Mouse (Mus musculus) cerebellum, adult 11-12 months (tissue): Measurements from ENCODE around the gene Aldh1l1.

Experiments
- DNase-seq: peaks from one replicate; pipeline ENCODE4 v3.0.0; 2022

Gene Aldh1l1

GRCm38 (mm10) chr6:90472697-90473096, 13.5 kb upstream of the Aldh1l1 start:
- DNase-seq: no peak

DNA sequence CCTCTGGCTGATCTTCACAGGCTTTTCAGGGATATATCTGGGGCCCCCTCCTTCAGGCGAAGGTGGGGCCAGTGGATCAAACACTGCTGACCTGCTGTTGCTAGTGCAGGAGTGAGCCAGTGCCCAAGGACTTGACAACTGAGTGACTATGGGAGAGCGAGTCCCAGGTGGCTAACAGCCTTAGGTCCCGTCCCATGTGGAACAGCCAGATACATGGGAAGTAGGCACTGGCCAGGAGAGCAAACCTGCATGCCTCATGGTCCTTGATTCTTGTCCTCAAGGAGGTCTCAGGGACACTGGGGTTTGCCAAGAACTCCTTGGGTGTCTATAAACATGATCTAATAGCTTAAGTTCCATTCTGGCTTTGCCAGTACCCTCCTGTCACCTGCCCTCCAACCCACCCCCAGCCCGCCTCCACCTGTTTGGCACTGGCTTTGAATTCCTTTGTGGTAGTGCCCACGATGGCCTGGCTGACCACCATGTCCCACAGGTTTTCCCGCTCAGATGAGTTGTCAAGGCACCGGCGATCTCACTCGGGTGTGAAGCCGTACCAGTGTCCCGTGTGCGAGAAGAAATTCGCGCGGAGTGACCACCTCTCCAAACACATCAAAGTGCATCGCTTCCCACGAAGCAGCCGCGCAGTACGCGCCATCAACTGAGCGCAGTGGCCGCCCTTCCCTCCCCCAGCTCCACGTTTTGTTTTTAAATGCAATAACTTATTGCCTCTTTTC, 12.4 kb upstream of the Aldh1l1 start:
- no peak for DNase-seq

- no peak for DNase-seq
Measured at GRCm38 (mm10) chr6:90474361-90474750, 11.9 kb upstream of the Aldh1l1 start.

- DNase-seq: no peak
Measured at GRCm38 (mm10) chr6:90475176-90475853, 10.9 kb upstream of the Aldh1l1 start.

DNA sequence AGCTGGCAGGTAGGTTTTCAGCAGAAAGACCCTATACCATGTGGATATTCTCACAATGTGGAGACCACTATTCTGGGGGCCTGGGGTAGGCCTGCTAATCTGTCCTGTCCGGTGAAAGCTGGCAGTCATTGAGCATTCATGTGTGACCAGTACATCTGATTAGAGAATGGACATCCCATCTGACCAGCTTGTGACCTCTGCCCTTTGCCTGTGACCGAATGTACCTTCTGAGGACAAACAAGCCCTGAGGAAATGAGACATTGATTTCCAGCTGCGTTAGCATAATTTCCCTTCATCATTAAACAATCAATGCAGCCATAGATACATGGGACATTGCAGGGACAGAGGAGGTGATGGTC, 10.4 kb upstream of the Aldh1l1 start:
- no peak for DNase-seq

DNA sequence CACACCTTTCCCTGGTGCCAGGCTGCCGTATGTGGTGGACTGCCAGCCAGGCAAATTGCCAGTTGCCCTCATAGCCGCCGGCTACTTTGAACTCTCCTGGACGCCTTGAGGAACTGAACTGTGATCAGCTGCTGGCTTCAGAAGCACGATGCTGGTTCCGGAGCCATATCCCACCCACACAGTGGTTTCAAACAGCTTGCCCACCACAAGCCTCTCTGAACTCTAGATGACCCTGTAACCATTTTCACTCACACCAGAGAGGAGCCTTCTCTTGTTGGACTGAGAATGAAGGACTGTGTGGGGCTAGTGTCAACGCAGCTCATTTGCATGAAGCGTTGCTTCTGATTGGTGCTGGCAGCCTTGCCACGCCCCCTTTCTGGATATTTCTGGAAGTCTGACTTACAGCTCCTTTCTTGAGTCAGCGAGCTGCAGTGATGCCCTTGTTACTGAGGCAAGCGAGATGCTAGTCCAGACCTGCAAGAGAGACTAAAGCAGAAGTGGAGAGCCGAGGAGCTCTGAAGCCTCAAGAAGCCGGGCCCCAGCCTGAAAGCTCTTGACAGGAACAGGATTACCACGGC, 9.2 kb upstream of the Aldh1l1 start:
- DNase-seq: peak; percentile 51

DNA sequence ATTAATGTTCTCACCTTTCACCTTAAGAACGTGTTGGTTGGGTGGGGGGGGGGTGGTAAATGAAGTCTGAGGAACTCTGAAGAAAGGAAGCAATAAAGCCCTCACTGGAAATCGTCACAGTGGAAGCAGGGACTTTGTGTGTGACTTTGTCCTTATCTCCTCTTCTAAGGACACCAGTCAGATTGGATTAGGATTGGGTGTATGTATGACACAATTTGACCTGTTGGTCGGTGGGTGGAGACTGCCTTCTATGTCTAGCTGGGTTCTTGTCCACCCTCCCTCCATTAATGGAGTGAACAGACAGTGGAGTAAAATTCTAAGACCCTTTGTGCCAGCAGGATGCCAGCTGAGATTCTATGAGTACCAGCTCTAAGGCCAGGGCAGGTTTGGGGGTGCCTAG, 2.0 kb upstream of the Aldh1l1 start:
- DNase-seq: no peak

DNA sequence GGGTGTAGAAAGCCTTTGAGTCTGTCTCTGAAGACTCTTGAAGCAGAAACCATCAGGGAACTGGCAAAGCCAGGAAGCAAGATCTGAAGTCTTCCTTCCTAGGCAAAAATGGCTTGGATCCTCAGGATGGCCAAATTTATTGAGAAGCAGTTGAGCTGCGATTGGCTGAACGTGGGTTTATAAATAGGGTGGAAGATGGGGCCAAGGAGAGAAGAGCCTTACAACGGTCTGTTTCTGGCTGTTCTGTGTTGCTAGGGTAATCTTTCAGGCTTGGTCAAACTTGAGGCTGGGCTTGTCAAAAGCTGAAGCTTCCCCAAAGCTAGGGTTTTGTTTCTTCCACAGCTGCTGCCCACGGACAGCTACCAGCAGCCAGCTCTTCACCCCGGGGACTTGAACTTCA, 1.4 kb upstream of the Aldh1l1 start:
- no peak for DNase-seq

DNA sequence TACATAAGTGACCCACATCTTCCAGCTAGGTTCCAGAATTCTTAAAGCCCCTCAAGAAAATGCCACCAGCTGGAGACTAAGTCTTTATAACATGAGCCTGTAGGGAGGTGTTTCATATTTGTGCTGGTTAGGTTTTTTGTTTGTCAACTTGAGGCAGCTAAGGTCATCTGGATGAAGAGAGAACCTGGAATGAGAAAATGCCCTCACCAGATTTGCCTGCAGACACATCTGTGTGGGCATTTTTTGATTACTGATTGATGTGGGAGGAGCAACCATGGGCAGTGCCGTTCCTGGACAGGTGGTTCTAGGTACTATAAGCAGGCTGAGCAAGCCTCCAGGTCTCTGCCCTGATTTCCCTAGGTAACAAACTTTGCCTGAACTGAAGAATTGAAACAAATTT, 1.3 kb downstream of the Aldh1l1 start:
- DNase-seq: no peak

DNA sequence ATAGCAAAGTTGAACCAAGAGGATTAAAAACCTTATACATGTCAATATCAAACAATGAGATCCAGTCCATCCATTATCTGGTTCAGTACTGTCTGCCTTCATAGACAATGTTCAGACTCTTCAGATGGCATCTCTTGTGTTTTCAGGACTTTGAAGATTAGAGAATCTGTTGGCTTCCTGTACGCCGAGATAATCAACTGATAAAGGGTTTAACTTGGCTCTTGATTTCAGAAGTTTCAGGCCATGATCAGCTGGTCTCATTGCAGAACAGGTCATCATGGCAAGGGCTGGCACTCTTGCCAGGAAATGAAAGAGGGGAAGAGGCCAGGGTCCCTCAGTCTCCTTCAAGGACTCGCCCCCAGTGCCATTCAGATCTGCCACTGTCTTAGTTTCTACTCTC, 3.3 kb downstream of the Aldh1l1 start:
- no peak for DNase-seq

GRCm38 (mm10) chr6:90490976-90491375, 4.7 kb downstream of the Aldh1l1 start:
- DNase-seq: peak; percentile 38

- DNase-seq: no peak
Measured at GRCm38 (mm10) chr6:90491956-90492744, 5.9 kb downstream of the Aldh1l1 start.

DNA sequence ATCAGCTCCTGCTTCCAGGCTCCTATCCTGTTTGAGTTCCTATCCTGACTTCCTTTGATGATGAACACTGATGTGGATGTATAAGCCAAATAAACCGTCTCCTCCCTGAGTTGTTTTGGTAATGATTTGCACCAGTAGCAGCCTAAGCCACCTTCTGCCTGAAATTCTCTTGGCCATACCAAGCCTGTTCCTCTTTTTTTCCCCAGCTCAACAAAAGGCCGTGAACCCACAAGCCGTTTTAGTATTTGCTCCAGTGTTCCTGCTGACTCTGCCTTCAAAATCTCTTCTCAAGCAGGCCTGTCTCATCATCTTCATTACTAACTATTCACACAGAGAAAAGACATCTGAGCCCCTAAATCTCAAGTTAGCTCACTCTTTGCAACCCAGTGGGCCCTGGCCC, 7.9 kb downstream of the Aldh1l1 start:
- no peak for DNase-seq

DNA sequence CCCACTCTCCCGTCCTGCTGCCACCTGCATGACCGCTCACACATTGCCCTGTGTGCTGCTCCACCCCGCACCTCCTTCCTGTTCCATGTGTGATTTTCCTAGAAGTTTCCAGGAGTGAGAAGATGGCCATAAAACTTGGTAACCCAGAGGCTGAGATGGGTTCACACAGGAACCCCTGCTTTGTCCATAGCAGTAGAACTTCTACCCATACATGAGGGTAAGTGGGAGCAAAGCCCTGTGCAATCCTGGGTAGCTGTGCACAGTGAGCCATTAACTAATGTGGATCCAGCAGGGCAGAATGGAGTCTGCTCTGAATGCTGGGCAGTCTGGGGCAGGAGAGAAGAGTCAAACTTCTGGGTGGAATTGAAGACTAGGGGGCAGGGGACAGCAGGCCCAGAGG, 8.3 kb downstream of the Aldh1l1 start:
- no peak for DNase-seq

GRCm38 (mm10) chr6:90495282-90495912, 9.2 kb downstream of the Aldh1l1 start:
- DNase-seq: no peak

- no peak for DNase-seq
Measured at GRCm38 (mm10) chr6:90496217-90496616, 10.0 kb downstream of the Aldh1l1 start.

DNA sequence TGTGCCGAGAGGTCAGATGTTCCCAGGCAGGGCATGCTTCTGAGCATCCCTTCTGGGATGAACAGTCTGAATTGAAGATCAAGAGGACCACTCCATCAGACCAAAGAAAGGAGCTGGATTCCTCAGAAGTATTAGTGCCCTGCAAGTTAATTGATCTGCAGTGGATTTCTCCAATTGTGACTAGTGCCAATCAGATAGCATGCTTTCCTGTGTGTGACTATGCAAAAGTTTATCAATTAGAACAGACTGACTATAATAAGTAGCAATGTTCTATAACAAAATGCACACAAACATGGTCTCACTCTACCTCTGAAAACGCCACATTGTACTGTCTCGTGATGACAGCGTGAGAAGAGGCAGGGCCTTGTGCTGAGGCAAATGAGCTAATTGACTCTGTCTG, 13.3 kb downstream of the Aldh1l1 start:
- no peak for DNase-seq

DNA sequence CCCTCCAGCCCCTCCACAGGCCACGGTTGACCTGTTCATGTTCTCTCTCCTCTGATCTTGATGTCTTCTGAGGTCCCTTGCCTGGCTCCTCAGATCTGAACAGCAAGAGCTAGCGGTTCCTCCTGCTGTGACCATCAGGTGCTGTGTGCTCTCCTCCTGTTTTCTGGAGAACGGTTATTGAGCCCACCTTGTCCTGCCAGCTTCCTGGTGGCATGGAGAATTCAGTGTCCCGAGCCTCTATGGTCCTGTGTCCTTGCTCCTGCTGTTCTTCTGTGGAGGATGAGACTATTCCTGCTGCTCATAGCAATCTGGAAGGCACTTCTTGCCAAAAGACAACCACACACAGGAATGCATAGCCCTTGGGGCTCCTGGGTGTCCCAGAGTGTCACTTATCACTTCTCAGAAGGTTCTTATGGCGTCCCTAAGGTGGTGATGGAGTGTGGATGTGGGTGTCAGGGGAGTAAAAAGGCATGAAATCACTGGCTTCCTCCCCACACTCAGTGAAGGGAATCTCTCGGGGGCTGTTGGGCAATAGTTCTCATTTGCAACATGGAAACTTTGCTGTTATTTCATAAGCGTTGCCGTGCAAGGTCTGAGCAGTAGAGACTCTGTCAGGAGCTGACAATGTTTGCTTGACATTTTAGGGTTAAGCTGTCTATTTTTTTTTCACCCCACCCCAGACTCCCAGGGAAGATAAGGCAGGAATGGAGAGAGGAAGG, 15.2 kb downstream of the Aldh1l1 start:
- peak; percentile 52 for DNase-seq

DNA sequence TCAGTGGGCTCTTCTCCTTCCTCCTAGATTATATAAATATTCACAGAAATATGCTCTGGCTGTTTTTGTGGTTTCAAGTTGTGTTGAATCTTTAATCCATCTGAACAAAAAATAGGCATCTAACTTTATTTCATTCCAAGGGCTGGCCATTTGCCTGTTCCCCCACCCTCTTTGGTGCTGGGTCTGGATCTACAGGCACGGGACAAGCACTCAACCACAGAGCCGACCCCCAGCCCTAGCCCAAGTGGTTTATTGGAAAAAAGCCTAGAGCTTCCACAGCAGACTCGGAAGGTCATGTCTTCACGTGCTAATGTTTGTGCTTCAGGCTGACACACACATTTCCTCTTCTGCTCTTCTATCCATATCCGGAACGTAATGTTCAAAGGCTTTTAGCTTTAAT, 19.7 kb downstream of the Aldh1l1 start:
- DNase-seq: no peak

DNA sequence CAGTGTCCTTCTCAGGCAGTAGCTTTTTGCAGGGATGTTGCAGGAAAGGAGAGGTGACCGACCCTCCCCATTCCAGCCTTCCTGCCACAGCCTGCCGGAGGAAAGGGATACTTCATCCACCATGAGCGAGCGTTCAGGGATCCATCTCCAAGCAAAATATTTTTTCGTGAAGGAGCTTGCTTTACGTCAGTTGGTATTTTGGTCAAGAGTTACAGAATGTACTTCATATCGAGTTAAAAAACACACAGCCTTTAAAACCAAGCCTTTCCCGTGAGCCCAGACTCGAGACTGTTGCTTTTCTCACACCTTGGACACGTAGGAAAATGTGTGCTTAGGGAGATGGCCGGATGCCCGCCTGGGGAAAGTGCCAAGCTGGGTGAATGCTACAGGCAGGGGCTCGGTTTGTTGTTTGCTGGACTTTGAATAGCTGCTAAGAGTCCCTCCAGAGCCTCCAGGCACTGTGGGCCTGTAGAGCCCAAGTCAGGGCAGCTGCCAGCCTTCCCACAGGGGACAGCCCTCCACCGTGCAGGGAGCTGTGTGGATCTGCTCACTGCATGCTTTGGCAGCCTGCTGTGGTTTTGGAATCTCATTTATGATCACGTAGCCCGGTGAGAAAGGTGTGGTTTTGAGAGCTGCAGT, 20.6 kb downstream of the Aldh1l1 start:
- DNase-seq: peak; percentile 85

DNA sequence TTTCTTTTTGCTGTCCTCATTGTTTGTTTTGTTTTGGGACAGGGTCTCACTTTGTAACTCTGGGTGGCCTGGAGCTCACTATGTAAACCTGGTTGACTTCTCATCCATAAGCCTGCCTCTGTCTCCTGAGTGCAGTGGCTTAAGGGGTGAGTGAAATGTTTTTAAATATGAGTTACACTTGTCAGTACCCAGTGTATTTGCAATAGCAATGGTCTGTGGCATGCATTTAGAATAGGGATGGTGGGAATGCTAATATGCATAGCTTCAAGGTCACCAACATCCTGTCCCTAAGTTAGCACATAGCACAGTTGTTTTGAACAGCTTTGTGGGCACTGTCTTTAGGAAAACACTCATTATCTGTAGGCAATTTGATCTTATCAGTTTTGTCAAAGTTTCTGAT, 21.2 kb downstream of the Aldh1l1 start:
- DNase-seq: no peak

- DNase-seq: no peak
Measured at GRCm38 (mm10) chr6:90508197-90508624, 22.0 kb downstream of the Aldh1l1 start.
